Mouse (Mus musculus) bone marrow, adult 2 months (tissue): Measurements from ENCODE around the gene Coro6. TPM values are rescaled to one million over a fixed set of nuclear protein-coding genes. Genes with fewer than 3 reads are reported as not detected.

Source experiments
- H3K27ac ChIP-seq: fragments of 200-500 bp; 2 replicates; pipeline ENCODE4 v1.5.1; 2012; ENCODE audit warnings: low read depth, mild to moderate bottlenecking, control low read depth, inconsistent platforms, low read length; ENCODE audit not compliant: control insufficient read depth, poor library complexity, insufficient read depth
- H3K4me1 ChIP-seq: fragments of 200-500 bp; 2 replicates; pipeline ENCODE4 v1.6.1; 2011; ENCODE audit warnings: low read length; ENCODE audit not compliant: control insufficient read depth, insufficient read depth
- H3K4me3 ChIP-seq: fragments of 200-500 bp; replicated peaks from 2 replicates; pipeline ENCODE3; 2011; ENCODE audit warnings: mild to moderate bottlenecking, low read depth, low read length, control low read depth; ENCODE audit not compliant: control insufficient read depth
- CTCF ChIP-seq: fragments of 200-500 bp; IDR thresholded peaks from 2 replicates; pipeline ENCODE4 v1.5.1; 2011; ENCODE audit warnings: low read length, control low read depth; ENCODE audit not compliant: control insufficient read depth, insufficient read depth
- POLR2A ChIP-seq: fragments of 200-500 bp; IDR thresholded peaks from 2 replicates; pipeline ENCODE4 v1.6.1; 2011; ENCODE audit warnings: low read depth, mild to moderate bottlenecking, control low read depth, low read length, borderline replicate concordance; ENCODE audit not compliant: control insufficient read depth
- WGBS: fragments of 180-500 bp; shearing (Covaris S2); methylation state at CpG from one replicate; pipeline ENCODE4 v1.1.7; 2018; 5-methylcytosine and 5-hydroxymethylcytosine counted together
- polyA plus RNA-seq: library from polyadenylated mRNA; stranded (reverse); fragments of >200 nt; gene quantifications from 2 replicates; pipeline ENCODE4 v1.2.4, GENCODE M21; 2011; ENCODE audit warnings: low replicate concordance; ENCODE audit not compliant: missing spikeins, insufficient read depth, insufficient read length

Coro6 gene
- polyA plus RNA-seq, 1 experiment = 1.00 TPM

- peaks cover 2% of the 10 kb centered on the region for H3K4me1 ChIP-seq
- no peak overlapping the region; the same call in 1 of the 2 replicates for H3K27ac ChIP-seq
- WGBS = 85% methylated on average over 12 of the region's 12 CpGs
- no peak for TF ChIP-seq POLR2A
- no peak for TF ChIP-seq CTCF
- no peak overlapping the region for H3K4me3 ChIP-seq
Measured at GRCm38 (mm10) chr11:77498261-77499139, 36.3 kb downstream of the Coro6 start.

- TF ChIP-seq CTCF (no peak), POLR2A (no peak)
- no peak overlapping the region for H3K4me3 ChIP-seq
- no peak overlapping the region for H3K27ac ChIP-seq
- no peaks in the 10 kb centered on the region; the same call in none of the 2 replicates for H3K4me1 ChIP-seq
- 91% methylated on average over 7 of the region's 7 CpGs for WGBS
Measured at GRCm38 (mm10) chr11:77499354-77499753, 37.1 kb downstream of the Coro6 start.

GRCm38 (mm10) chr11:77500361-77501325 lies 38.4 kb downstream of the Coro6 start:
- 80% methylated on average over 17 of the region's 17 CpGs for WGBS

GRCm38 (mm10) chr11:77501392-77501791 lies 39.2 kb downstream of the Coro6 start:
- WGBS = 9% methylated on average over 5 of the region's 5 CpGs
- TF ChIP-seq POLR2A (no peak), CTCF (peak; percentile 95)
- Histone ChIP-seq H3K4me3 (no peak overlapping the region), H3K27ac (no peak overlapping the region), H3K4me1 (no peaks in the 10 kb centered on the region; the same call in none of the 2 replicates)

More at GRCm38 (mm10) chr11:77500361-77501325, 38.4 kb downstream of the Coro6 start:
- Histone ChIP-seq H3K27ac (no peak overlapping the region), H3K4me3 (no peak overlapping the region), H3K4me1 (no peaks in the 10 kb centered on the region; the same call in none of the 2 replicates)
- TF ChIP-seq CTCF (no peak), POLR2A (no peak)

GRCm38 (mm10) chr11:77501971-77502370 lies 39.8 kb downstream of the Coro6 start:
- Histone ChIP-seq H3K4me3 (no peak overlapping the region), H3K4me1 (no peaks in the 10 kb centered on the region; the same call in none of the 2 replicates), H3K27ac (no peak overlapping the region)
- TF ChIP-seq CTCF (no peak), POLR2A (no peak)
- WGBS = 85% methylated on average over 4 of the region's 4 CpGs

- WGBS = 86% methylated on average over 6 of the region's 6 CpGs
- no peak for TF ChIP-seq POLR2A
- no peak for TF ChIP-seq CTCF
- no peak overlapping the region for H3K4me3 ChIP-seq
- H3K4me1 ChIP-seq = no peaks in the 10 kb centered on the region; the same call in none of the 2 replicates
- H3K27ac ChIP-seq = no peak overlapping the region
Measured at GRCm38 (mm10) chr11:77502481-77502880, 40.3 kb downstream of the Coro6 start.

GRCm38 (mm10) chr11:77503511-77503910 lies 41.3 kb downstream of the Coro6 start:
- Histone ChIP-seq H3K4me3 (no peak overlapping the region), H3K4me1 (no peaks in the 10 kb centered on the region; the same call in 1 of the 2 replicates), H3K27ac (no peak overlapping the region)
- WGBS = 76% methylated on average over 3 of the region's 3 CpGs
- TF ChIP-seq CTCF (no peak), POLR2A (no peak)
